In the genomic region with DNA sequence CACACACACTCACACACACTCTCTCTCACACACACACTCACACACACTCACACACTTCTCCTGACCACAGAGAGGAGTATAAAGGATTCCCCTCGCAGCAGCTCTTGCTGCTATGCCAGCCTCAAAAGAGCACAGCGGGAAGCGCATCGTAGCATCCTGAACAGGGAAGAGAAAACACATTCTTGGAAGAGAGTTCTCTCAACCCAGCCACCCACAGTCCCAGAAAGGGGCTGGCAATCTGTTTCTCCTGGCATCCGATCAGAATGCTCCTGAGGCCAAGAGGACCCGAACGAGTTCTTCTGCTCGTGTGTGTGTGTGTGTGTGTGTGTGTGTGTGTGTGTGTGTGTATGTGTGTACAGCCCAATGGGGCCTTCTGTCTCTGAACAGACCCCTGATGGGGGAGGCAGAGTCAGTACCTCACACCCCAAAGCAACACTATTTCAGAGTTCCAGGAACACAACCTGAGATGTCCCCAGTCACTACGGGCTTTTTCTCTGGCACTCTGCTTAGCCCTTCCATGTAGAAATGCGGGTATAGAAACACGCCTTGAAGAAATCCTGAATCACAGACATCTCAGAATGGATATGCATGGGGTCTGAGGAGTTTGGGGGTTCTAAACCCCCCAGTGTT, we compare ENCODE assay signal across 11 mouse cellular contexts.
DNase-seq lines count a peak whose midpoint lies in the region; ATAC-seq lines count a peak whose summit lies in the region.
"Had no signal": no experiment of that assay in that cellular context is flagged by ENCODE, and none has a peak within 500 bp of the region (broad histone marks: within the 10 kb centered on the region; RNA-seq: fewer than 3 reads in every experiment).

No protein-coding gene starts in this region.

- no peak overlapping the region for H3K4me2 ChIP-seq in forebrain, embryonic 14.5 days (ENCODE audit: low read length)
- no peak overlapping the region for H3K4me2 ChIP-seq in forebrain, embryonic 13.5 days
- no peak overlapping the region for H3K4me2 ChIP-seq in liver, embryonic 11.5 days
- H3K4me2 ChIP-seq: embryonic facial prominence, embryonic 13.5 days; neural tube, embryonic 12.5 days had no signal

- no peaks in the 10 kb centered on the region for H3K27me3 ChIP-seq in forebrain, embryonic 14.5 days (replicated peaks; ENCODE audit: control insufficient read depth, insufficient read depth, low read length)
- no peaks in the 10 kb centered on the region for H3K27me3 ChIP-seq in forebrain, embryonic 13.5 days
- H3K27me3 ChIP-seq in liver, embryonic 11.5 days (replicated peaks; ENCODE audit: control insufficient read depth, insufficient read depth, low read length), result no peaks in the 10 kb centered on the region
- H3K27me3 ChIP-seq: neural tube, embryonic 12.5 days had no signal

- H3K9me3 ChIP-seq in forebrain, embryonic 14.5 days (replicated peaks; ENCODE audit: control insufficient read depth, low read length), result 0 out of 2 replicates have a peak, but pooled peaks cover 2% of the 10 kb centered on the region
- 0 out of 2 replicates have a peak, but pooled peaks cover 5% of the 10 kb centered on the region for H3K9me3 ChIP-seq in forebrain, embryonic 13.5 days (replicated peaks)
- no peaks in the 10 kb centered on the region for H3K9me3 ChIP-seq in liver, embryonic 11.5 days (ENCODE audit: control insufficient read depth, low read length)
- H3K9me3 ChIP-seq: embryonic facial prominence, embryonic 13.5 days had no signal

- WGBS in forebrain, embryonic 14.5 days, result 50% methylated on average over 11 of the region's 11 CpGs
- WGBS in forebrain, embryonic 13.5 days, result 47% methylated on average over 11 of the region's 11 CpGs
- 82% methylated on average over 11 of the region's 11 CpGs for WGBS in liver, embryonic 11.5 days

- H3K36me3 ChIP-seq in forebrain, embryonic 14.5 days (ENCODE audit: control insufficient read depth, insufficient read depth, low read length), result no peaks in the 10 kb centered on the region
- no peaks in the 10 kb centered on the region for H3K36me3 ChIP-seq in forebrain, embryonic 13.5 days (ENCODE audit: poor library complexity, severe bottlenecking)
- H3K36me3 ChIP-seq in liver, embryonic 11.5 days (ENCODE audit: control insufficient read depth, insufficient read depth, low read length), result no peaks in the 10 kb centered on the region
- H3K36me3 ChIP-seq: embryonic facial prominence, embryonic 13.5 days; neural tube, embryonic 12.5 days had no signal

- no peak overlapping the region for H3K27ac ChIP-seq in forebrain, embryonic 14.5 days (ENCODE audit: low read depth, low read length)
- no peak overlapping the region for H3K27ac ChIP-seq in forebrain, embryonic 13.5 days
- H3K27ac ChIP-seq in liver, embryonic 11.5 days (ENCODE audit: low read depth, low read length), result no peak overlapping the region
- H3K27ac ChIP-seq: embryonic facial prominence, embryonic 13.5 days; neural tube, embryonic 12.5 days had no signal

- H3K9ac ChIP-seq in forebrain, embryonic 14.5 days (ENCODE audit: low read length), result no peak overlapping the region
- no peak overlapping the region for H3K9ac ChIP-seq in forebrain, embryonic 13.5 days
- H3K9ac ChIP-seq in liver, embryonic 11.5 days (ENCODE audit: low read depth, low read length), result no peak overlapping the region
- H3K9ac ChIP-seq: embryonic facial prominence, embryonic 13.5 days; neural tube, embryonic 12.5 days had no signal

- no peak for ATAC-seq in forebrain, embryonic 14.5 days
- no peak for ATAC-seq in forebrain, embryonic 13.5 days
- ATAC-seq in megakaryocyte progenitor cell, adult 5-6 weeks (replicated peaks; ENCODE audit: poor library complexity), result no peak
- no peak for ATAC-seq in liver, embryonic 11.5 days (replicated peaks; ENCODE audit: low FRiP score)

- peak; percentile 83 for DNase-seq in forebrain, embryonic 14.5 days (ENCODE audit: low spot score)
- DNase-seq in cerebellum, postnatal 36 days, result peak; percentile 87 to 90
- peak; percentile 31 to 33 for DNase-seq in layer of hippocampus, postnatal 25 days (ENCODE audit: extremely low spot score in 1 of 2, low spot score in 1 of 2)
- peak; percentile 62 for DNase-seq in right cerebral cortex, postnatal 14 days
- DNase-seq in liver, embryonic 11.5 days (ENCODE audit: low spot score), result no peak
- no peak for DNase-seq in kidney, adult 18-20 months
- DNase-seq: gastrocnemius, postnatal 25 days had no signal

- no peaks in the 10 kb centered on the region for H3K4me1 ChIP-seq in forebrain, embryonic 14.5 days (ENCODE audit: control insufficient read depth, insufficient read depth, low read length)
- H3K4me1 ChIP-seq in forebrain, embryonic 13.5 days, result 0 out of 2 replicates have a peak, but pooled peaks cover 4% of the 10 kb centered on the region
- H3K4me1 ChIP-seq in liver, embryonic 11.5 days (replicated peaks; ENCODE audit: control insufficient read depth, insufficient read depth, low read length), result no peaks in the 10 kb centered on the region

- H3K4me3 ChIP-seq in forebrain, embryonic 14.5 days (ENCODE audit: low read depth, low read length), result no peak overlapping the region
- H3K4me3 ChIP-seq in forebrain, embryonic 13.5 days, result no peak overlapping the region
- no peak overlapping the region for H3K4me3 ChIP-seq in liver, embryonic 11.5 days (ENCODE audit: low read depth, low read length)
- H3K4me3 ChIP-seq: embryonic facial prominence, embryonic 13.5 days; neural tube, embryonic 12.5 days had no signal

Comparison
In these comparisons a context has a peak if more than half of its experiments do, and no peak if none do; other contexts are left out.
1. DNase-seq: peak in forebrain, embryonic 14.5 days (single experiment), cerebellum, postnatal 36 days (2 of 2), layer of hippocampus, postnatal 25 days (2 of 2) and right cerebral cortex, postnatal 14 days (single experiment); none in liver, embryonic 11.5 days (single experiment) and kidney, adult 18-20 months (single experiment).